ENCODE assay signal across 14 mouse cellular contexts in the genomic region with DNA sequence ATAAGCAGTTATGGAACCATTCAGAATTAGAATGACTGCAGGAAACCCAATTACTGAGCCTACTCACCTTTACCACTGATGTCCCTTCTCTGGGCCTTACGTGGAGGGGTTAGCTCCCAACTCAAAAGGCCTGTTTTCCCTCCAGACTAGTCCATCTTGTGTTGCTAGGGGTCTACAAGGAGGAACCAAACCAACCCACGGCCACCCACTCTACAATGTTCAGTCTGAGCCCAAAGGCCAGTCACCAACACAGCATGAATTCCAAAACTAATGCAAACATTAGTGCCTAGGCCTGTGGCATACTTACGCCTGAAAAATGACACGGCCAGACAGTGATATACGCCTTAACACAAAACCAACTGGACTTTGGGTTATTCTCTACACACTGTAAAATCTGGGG. TPM values are rescaled to one million over a fixed set of nuclear protein-coding genes. Genes with fewer than 3 reads are reported as not detected.
"Had no signal": no experiment of that assay in that cellular context is flagged by ENCODE, and none has a peak within 500 bp of the region (broad histone marks: within the 10 kb centered on the region; RNA-seq: fewer than 3 reads in every experiment).

No protein-coding gene starts in this region.

- H3K4me1 ChIP-seq: limb, embryonic 10.5 days; midbrain, embryonic 12.5 days; neural tube, embryonic 15.5 days had no signal

- H3K9me3 ChIP-seq: limb, embryonic 10.5 days; liver, embryonic 12.5 days; lung, embryonic 15.5 days; megakaryocyte, embryonic 14.5 days; midbrain, embryonic 12.5 days; neural tube, embryonic 15.5 days had no signal

- DNase-seq: kidney, postnatal 25 days; lung, postnatal 14 days; right cerebral cortex, adult 18-20 months; right cerebral cortex, postnatal 25 days; thymus, adult 18-20 months; thymus, postnatal 25 days had no signal

- H3K4me3 ChIP-seq: left cerebral cortex, adult 2 months; limb, embryonic 10.5 days; liver, embryonic 12.5 days; lung, embryonic 15.5 days; megakaryocyte, embryonic 14.5 days; midbrain, embryonic 12.5 days; neural tube, embryonic 15.5 days had no signal

- H3K9ac ChIP-seq: liver, embryonic 12.5 days; lung, embryonic 15.5 days; midbrain, embryonic 12.5 days; neural tube, embryonic 15.5 days had no signal

- H3K27ac ChIP-seq: left cerebral cortex, adult 2 months; limb, embryonic 10.5 days; liver, embryonic 12.5 days; lung, embryonic 15.5 days; macrophage; midbrain, embryonic 12.5 days; neural tube, embryonic 15.5 days had no signal

- H3K4me2 ChIP-seq: liver, embryonic 12.5 days; lung, embryonic 15.5 days; midbrain, embryonic 12.5 days; neural tube, embryonic 15.5 days had no signal

- ATAC-seq: liver, embryonic 12.5 days had no signal

- H3K27me3 ChIP-seq: liver, embryonic 12.5 days; lung, embryonic 15.5 days; megakaryocyte, embryonic 14.5 days; midbrain, embryonic 12.5 days; neural tube, embryonic 15.5 days had no signal

RNA-seq across cellular contexts. Expression of a gene that starts 20.1 kb away (rescaled TPM):
- polyA plus RNA-seq: macrophage had no signal
